Mouse (Mus musculus): ENCODE data around the gene Hist1h2ao.
"Not testable (repeated sequence)": the region's sequence is repeated elsewhere in the genome, so short reads cannot be mapped to it uniquely, and the experiment has no call there.

The Hist1h2ao gene

GRCm38 (mm10) chr13:21810073-21810472 is at the start of gene Hist1h2ao, which contains the start of gene Hist1h2bq:
Gene Hist1h2ao (plus strand): TSS chr13:21810465.
Gene Hist1h2bq (minus strand): TSS chr13:21810197.
- not testable (repeated sequence) for DNase-seq

- peak; percentile 74 to 84 for DNase-seq
Observed at GRCm38 (mm10) chr13:21778814-21779766, 31.2 kb upstream of the Hist1h2ao start.

GRCm38 (mm10) chr13:21779767-21780731 is 30.2 kb upstream of the Hist1h2ao start, which contains the start of gene Hist1h1b:
Gene Hist1h1b (minus strand): TSS chr13:21780625.
- DNase-seq: peak; percentile 39 to 65

GRCm38 (mm10) chr13:21781021-21781555 is 29.2 kb upstream of the Hist1h2ao start:
- DNase-seq: no peak

- no peak for DNase-seq
Observed at GRCm38 (mm10) chr13:21781639-21782038, 28.6 kb upstream of the Hist1h2ao start.

- DNase-seq: not testable (repeated sequence)
Observed at GRCm38 (mm10) chr13:21782361-21783254, 27.7 kb upstream of the Hist1h2ao start.

- DNase-seq: peak; percentile 52 to 65
Observed at GRCm38 (mm10) chr13:21783255-21783617, 27.0 kb upstream of the Hist1h2ao start, which contains the start of gene Hist1h3i. Gene Hist1h3i (minus strand): TSS chr13:21783370.

- peak in 1 of 2 experiments; percentile 13 for DNase-seq
Observed at GRCm38 (mm10) chr13:21783734-21784161, 26.5 kb upstream of the Hist1h2ao start.

- no peak for DNase-seq
Observed at GRCm38 (mm10) chr13:21784311-21784710, 26.0 kb upstream of the Hist1h2ao start.

GRCm38 (mm10) chr13:21786189-21786898 is 23.9 kb upstream of the Hist1h2ao start:
- DNase-seq: no peak

GRCm38 (mm10) chr13:21786899-21787629 is 23.2 kb upstream of the Hist1h2ao start, which contains the start of the genes Hist1h2an and Hist1h2bp:
Gene Hist1h2an (minus strand): TSS chr13:21787218.
Gene Hist1h2bp (plus strand): TSS chr13:21787461.
- DNase-seq: peak; percentile 88 to 90

- DNase-seq: no peak
Observed at GRCm38 (mm10) chr13:21787760-21788593, 22.3 kb upstream of the Hist1h2ao start.

GRCm38 (mm10) chr13:21789925-21790324 is 20.3 kb upstream of the Hist1h2ao start:
- DNase-seq: no peak

GRCm38 (mm10) chr13:21790601-21791283 is 19.5 kb upstream of the Hist1h2ao start:
- no peak for DNase-seq

- no peak for DNase-seq
Observed at GRCm38 (mm10) chr13:21795584-21795983, 14.7 kb upstream of the Hist1h2ao start.

- DNase-seq: not testable (repeated sequence)
Observed at GRCm38 (mm10) chr13:21797163-21797562, 13.1 kb upstream of the Hist1h2ao start.

- DNase-seq: not testable (repeated sequence)
Observed at GRCm38 (mm10) chr13:21803058-21803457, 7.2 kb upstream of the Hist1h2ao start.

GRCm38 (mm10) chr13:21811074-21811473 is 809 bp downstream of the Hist1h2ao start:
- not testable (repeated sequence) for DNase-seq

Measured in kidney, postnatal 25 days (tissue).